Comparison of ENCODE assay signal across 8 mouse cellular contexts in the genomic region with DNA sequence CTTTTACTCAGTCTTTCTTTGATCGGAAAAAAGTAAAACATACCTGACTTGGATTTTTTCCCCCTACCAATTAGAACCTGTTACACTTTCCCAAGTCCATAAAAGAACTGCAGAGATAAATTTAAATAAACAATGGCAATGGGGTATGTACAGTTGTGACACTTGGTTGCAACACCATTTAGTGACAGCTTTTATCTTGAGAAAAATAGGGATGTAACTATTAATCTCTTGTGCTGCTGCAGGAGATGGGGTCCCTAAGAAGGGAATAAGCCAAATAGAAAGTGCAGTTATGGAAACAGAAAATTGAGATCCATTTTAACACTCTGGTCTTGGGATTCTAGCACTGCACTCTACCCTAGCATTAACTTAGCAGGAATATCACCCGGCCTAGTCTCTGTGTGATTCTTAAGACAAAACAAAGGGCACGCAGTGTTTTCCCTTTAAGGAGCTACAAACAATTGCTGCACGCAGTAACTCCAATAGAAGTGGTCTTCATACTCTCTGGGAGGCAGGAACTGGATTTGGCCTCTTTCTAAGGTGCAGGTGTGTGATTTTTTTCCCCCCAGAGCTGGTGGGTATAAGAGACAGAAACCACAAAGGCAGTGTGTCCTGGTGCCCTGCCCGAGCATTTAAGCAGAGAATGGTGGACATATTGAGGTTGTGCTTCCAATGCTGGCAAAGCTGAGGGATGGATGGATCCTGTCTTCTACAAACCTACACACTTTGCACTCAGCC. TPM values are rescaled to one million over a fixed set of nuclear protein-coding genes. Genes with fewer than 3 reads are reported as not detected.
DNase-seq lines count a peak whose midpoint lies in the region; ATAC-seq and TF ChIP-seq lines count a peak whose summit lies in the region.

No protein-coding gene starts in this region.

- peak overlapping the region; percentile 62 for H3K9ac ChIP-seq in lung, postnatal 0 days (replicated peaks; ENCODE audit: low read depth)
- H3K9ac ChIP-seq in heart, embryonic 16.5 days (ENCODE audit: low read length): peak overlapping the region; percentile 84
- H3K9ac ChIP-seq in liver, embryonic 15.5 days: no peak overlapping the region
- H3K9ac ChIP-seq in stomach, embryonic 15.5 days: no peak overlapping the region

- peaks cover 6% of the 10 kb centered on the region; the same call in 1 of the 2 replicates for H3K4me1 ChIP-seq in lung, postnatal 0 days (ENCODE audit: insufficient read depth, low read depth, low read length)
- H3K4me1 ChIP-seq in heart, embryonic 16.5 days (ENCODE audit: control insufficient read depth, insufficient read depth, low read length): peaks cover 25% of the 10 kb centered on the region
- peaks cover 11% of the 10 kb centered on the region for H3K4me1 ChIP-seq in liver, embryonic 15.5 days (replicated peaks)
- 0 out of 2 replicates have a peak, but pooled peaks cover 10% of the 10 kb centered on the region for H3K4me1 ChIP-seq in stomach, embryonic 15.5 days

- no peaks in the 10 kb centered on the region for H3K36me3 ChIP-seq in lung, postnatal 0 days (ENCODE audit: insufficient read depth, low read length)
- no peaks in the 10 kb centered on the region for H3K36me3 ChIP-seq in heart, embryonic 16.5 days (ENCODE audit: control insufficient read depth, insufficient read depth)
- no peaks in the 10 kb centered on the region for H3K36me3 ChIP-seq in liver, embryonic 15.5 days (replicated peaks)
- H3K36me3 ChIP-seq in stomach, embryonic 15.5 days: no peaks in the 10 kb centered on the region

- peak overlapping the region; percentile 54 for H3K4me3 ChIP-seq in lung, postnatal 0 days (ENCODE audit: low read depth, low read length)
- H3K4me3 ChIP-seq in heart, embryonic 16.5 days (ENCODE audit: low read length): peak overlapping the region; percentile 62
- peak overlapping the region; percentile 59 for H3K4me3 ChIP-seq in liver, embryonic 15.5 days (replicated peaks)
- H3K4me3 ChIP-seq in stomach, embryonic 15.5 days (replicated peaks): peak overlapping the region; percentile 48

- intact Hi-C loops in gastrocnemius, postnatal 36 days (cut with DNase I): loop anchor here (2.0 to 5.0 kb wide), 3 partner anchors 115 to 358 kb away; no protein-coding TSS in a partner anchor

- ATAC-seq in lung, postnatal 0 days: no peak
- ATAC-seq in heart, embryonic 16.5 days (replicated peaks; ENCODE audit: extremely low read depth, insufficient read depth, low FRiP score): no peak
- no peak for ATAC-seq in liver, embryonic 15.5 days (ENCODE audit: insufficient read depth)
- no peak for ATAC-seq in stomach, embryonic 15.5 days (ENCODE audit: insufficient read depth, low FRiP score, low read depth)

- peak overlapping the region; percentile 98 for H3K27ac ChIP-seq in lung, postnatal 0 days (ENCODE audit: low read length)
- peak overlapping the region; percentile 98 for H3K27ac ChIP-seq in heart, embryonic 16.5 days (ENCODE audit: low read length)
- H3K27ac ChIP-seq in liver, embryonic 15.5 days (replicated peaks): 0 out of 2 replicates have a peak overlapping the region, but pooled peaks have one; percentile 70
- H3K27ac ChIP-seq in stomach, embryonic 15.5 days: peak overlapping the region; percentile 82; the same call in 1 of the 2 replicates

- no peaks in the 10 kb centered on the region for H3K9me3 ChIP-seq in lung, postnatal 0 days (ENCODE audit: low read length)
- no peaks in the 10 kb centered on the region for H3K9me3 ChIP-seq in heart, embryonic 16.5 days (replicated peaks; ENCODE audit: control insufficient read depth, low read length)
- no peaks in the 10 kb centered on the region for H3K9me3 ChIP-seq in liver, embryonic 15.5 days (replicated peaks)
- no peaks in the 10 kb centered on the region for H3K9me3 ChIP-seq in stomach, embryonic 15.5 days

- peak overlapping the region; percentile 80 for H3K4me2 ChIP-seq in lung, postnatal 0 days (replicated peaks; ENCODE audit: low read depth, low read length)
- H3K4me2 ChIP-seq in heart, embryonic 16.5 days (ENCODE audit: low read depth, low read length): peak overlapping the region; percentile 93
- peak overlapping the region; percentile 81 for H3K4me2 ChIP-seq in liver, embryonic 15.5 days
- peak overlapping the region; percentile 82 for H3K4me2 ChIP-seq in stomach, embryonic 15.5 days

- 37% methylated on average over 5 of the region's 5 CpGs for WGBS in lung, postnatal 0 days
- 40% methylated on average over 5 of the region's 5 CpGs for WGBS in heart, embryonic 16.5 days
- WGBS in liver, embryonic 15.5 days (ENCODE audit: insufficient replicate concordance): 31% methylated on average over 5 of the region's 5 CpGs
- WGBS in stomach, embryonic 15.5 days: 47% methylated on average over 5 of the region's 5 CpGs

- TF ChIP-seq CTCF in lung, postnatal 0 days (IDR thresholded peaks at IDR 0.05): no peak

- TF ChIP-seq EP300 in lung, postnatal 0 days (IDR thresholded peaks at IDR 0.05): peak; percentile 4; the same call in 1 of the 2 replicates

- H3K27me3 ChIP-seq in lung, postnatal 0 days (replicated peaks; ENCODE audit: insufficient read depth, low read length): no peaks in the 10 kb centered on the region
- H3K27me3 ChIP-seq in heart, embryonic 16.5 days (ENCODE audit: control insufficient read depth, insufficient read depth, low read length): no peaks in the 10 kb centered on the region
- peaks cover 54% of the 10 kb centered on the region for H3K27me3 ChIP-seq in liver, embryonic 15.5 days
- 0 out of 2 replicates have a peak, but pooled peaks cover 5% of the 10 kb centered on the region for H3K27me3 ChIP-seq in stomach, embryonic 15.5 days (replicated peaks)

- no peak for DNase-seq in lung, postnatal 0 days (ENCODE audit: low spot score)
- DNase-seq in lung, adult 18-20 months: no peak
- DNase-seq in gastrocnemius, postnatal 36 days: no peak
- DNase-seq in kidney, postnatal 4 days: no peak
- no peak for DNase-seq in thymus, postnatal 25 days

RNA-seq across cellular contexts. Expression of a gene that starts 20.1 kb away (rescaled TPM):
- polyA plus RNA-seq in lung, postnatal 0 days (2015; fragmentation: Nextera tagmentation; extraction: Ambion mirVana): 40.5 and 45.4 TPM in 2 replicates
- 37.3 and 42.0 TPM in 2 replicates for polyA plus RNA-seq in heart, embryonic 16.5 days (2015; fragmentation: Nextera tagmentation; extraction: Ambion mirVana)
- polyA plus RNA-seq in liver, embryonic 15.5 days (2015; fragmentation: Nextera tagmentation; extraction: Ambion mirVana): 4.1 TPM in 2 replicates
- polyA plus RNA-seq in stomach, embryonic 15.5 days (2015; fragmentation: Nextera tagmentation; extraction: Ambion mirVana): 45.5 and 50.8 TPM in 2 replicates
- 10 to 100 TPM; 56.2 to 61.5 TPM for total RNA-seq in gastrocnemius, postnatal 36 days (2021)

RNA-seq across cellular contexts. Expression of a gene that starts 25.4 kb away (rescaled TPM):
- polyA plus RNA-seq in lung, postnatal 0 days (2015; fragmentation: Nextera tagmentation; extraction: Ambion mirVana): 0.36 and 0.76 TPM in 2 replicates
- polyA plus RNA-seq in heart, embryonic 16.5 days (2015; fragmentation: Nextera tagmentation; extraction: Ambion mirVana): 0.47 and 0.75 TPM in 2 replicates
- 0.10 and 0.12 TPM in 2 replicates for polyA plus RNA-seq in liver, embryonic 15.5 days (2015; fragmentation: Nextera tagmentation; extraction: Ambion mirVana)
- polyA plus RNA-seq in stomach, embryonic 15.5 days (2015; fragmentation: Nextera tagmentation; extraction: Ambion mirVana): 2.9 and 3.7 TPM in 2 replicates
- under 1 TPM in 1 of 2 experiments, not detected in 1; 0.26 TPM for total RNA-seq in gastrocnemius, postnatal 36 days (2021)

Comparison
In these comparisons a context has a peak if more than half of its experiments do, and no peak if none do; other contexts are left out.
1. H3K9ac ChIP-seq: peak in lung, postnatal 0 days (single experiment) and heart, embryonic 16.5 days (single experiment); none in liver, embryonic 15.5 days (single experiment) and stomach, embryonic 15.5 days (single experiment).
2. Peak in every context shown above with its lines, with median percentiles within 50 percentile points of each other: H3K27ac ChIP-seq, H3K4me2 ChIP-seq and H3K4me3 ChIP-seq.